Mouse (Mus musculus) E14TG2a.4 (cell line): ENCODE results near the gene Helq.

ENCODE experiments used
- CTCF ChIP-seq: conservative IDR thresholded peaks from 2 replicates; pipeline ENCODE4 v1.5.1; 2014; ENCODE audit warnings: low read length
- POU5F1 ChIP-seq: IDR thresholded peaks from 2 replicates; pipeline ENCODE4 v1.6.1; 2014; ENCODE audit warnings: low read length, borderline replicate concordance

- TF ChIP-seq CTCF (no peak), POU5F1 (no peak)
Measured at GRCm38 (mm10) chr5:100779002-100779401, 19.4 kb downstream of the Helq start.
